Mouse (Mus musculus): ENCODE measurements at regions not wholly inside any gene's neighbourhood (a gene's known extent, or its start where the extent isn't known, plus 50 kb on each side); places are given as distances from the start of the nearest gene placed in this dataset.

GRCm38 (mm10) chr1:122607309-122607708, 1039.5 kb upstream of the Ddx18 start:
- H3K27ac ChIP-seq (ENCODE audit: low read depth, low read length), result no peak overlapping the region
- 57% methylated on average over 3 of the region's 3 CpGs for WGBS
- no peaks in the 10 kb centered on the region for H3K4me1 ChIP-seq (ENCODE audit: control insufficient read depth, insufficient read depth, low read length)
- no peaks in the 10 kb centered on the region for H3K27me3 ChIP-seq (ENCODE audit: control insufficient read depth, insufficient read depth, low read length)
- no peaks in the 10 kb centered on the region for H3K9me3 ChIP-seq (ENCODE audit: control insufficient read depth, low read length)
- DNase-seq (ENCODE audit: low spot score), result no peak
- no peak for ATAC-seq (ENCODE audit: insufficient read depth, low FRiP score, low TSS enrichment)
- H3K36me3 ChIP-seq (ENCODE audit: control insufficient read depth, insufficient read depth, low read length), result no peaks in the 10 kb centered on the region
- H3K9ac ChIP-seq (ENCODE audit: low read length), result no peak overlapping the region
- no peak overlapping the region for H3K4me2 ChIP-seq (ENCODE audit: low read depth)
- H3K4me3 ChIP-seq (ENCODE audit: low read depth, low read length), result no peak overlapping the region

GRCm38 (mm10) chr1:122575954-122576353, 1008.2 kb upstream of the Ddx18 start:
- Histone ChIP-seq H3K27me3 (ENCODE audit: control insufficient read depth, insufficient read depth, low read length) (no peaks in the 10 kb centered on the region), H3K4me3 (ENCODE audit: low read depth, low read length) (no peak overlapping the region), H3K27ac (ENCODE audit: low read depth, low read length) (no peak overlapping the region), H3K4me2 (ENCODE audit: low read depth) (no peak overlapping the region), H3K4me1 (ENCODE audit: control insufficient read depth, insufficient read depth, low read length) (no peaks in the 10 kb centered on the region), H3K36me3 (ENCODE audit: control insufficient read depth, insufficient read depth, low read length) (no peaks in the 10 kb centered on the region), H3K9me3 (ENCODE audit: control insufficient read depth, low read length) (no peaks in the 10 kb centered on the region), H3K9ac (ENCODE audit: low read length) (no peak overlapping the region)
- DNase-seq (ENCODE audit: low spot score) (no peak), ATAC-seq (ENCODE audit: insufficient read depth, low FRiP score, low TSS enrichment) (no peak)
- 65% methylated on average over 4 of the region's 4 CpGs for WGBS

DNA sequence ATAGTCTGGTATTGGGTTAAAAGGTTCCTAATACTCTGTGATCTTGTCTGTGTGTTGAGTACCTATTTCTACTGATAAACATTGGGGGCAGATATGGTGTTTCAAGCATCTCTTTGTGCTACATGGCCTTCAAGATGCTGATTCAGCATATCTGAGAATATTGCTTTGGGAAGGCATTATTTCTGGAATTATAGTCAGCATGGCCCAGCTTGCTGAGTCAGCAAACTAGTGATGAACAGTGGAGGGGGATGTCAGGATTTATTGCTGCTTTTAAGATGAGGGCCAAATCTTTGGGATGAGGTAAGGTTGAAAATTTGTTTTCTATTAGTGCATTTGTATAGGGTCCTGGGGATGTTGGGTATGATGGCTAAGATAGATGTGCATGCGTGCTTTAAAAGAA, 983.8 kb upstream of the Ddx18 start:
- no peak for DNase-seq (ENCODE audit: low spot score)
- no peak overlapping the region for H3K4me3 ChIP-seq (ENCODE audit: low read depth, low read length)
- H3K4me1 ChIP-seq (ENCODE audit: control insufficient read depth, insufficient read depth, low read length), result no peaks in the 10 kb centered on the region
- no peaks in the 10 kb centered on the region for H3K27me3 ChIP-seq (ENCODE audit: control insufficient read depth, insufficient read depth, low read length)
- 97% methylated on average over 1 of the region's 1 CpGs for WGBS
- no peak overlapping the region for H3K9ac ChIP-seq (ENCODE audit: low read length)
- no peaks in the 10 kb centered on the region for H3K36me3 ChIP-seq (ENCODE audit: control insufficient read depth, insufficient read depth, low read length)
- H3K9me3 ChIP-seq (ENCODE audit: control insufficient read depth, low read length), result no peaks in the 10 kb centered on the region
- no peak for ATAC-seq (ENCODE audit: insufficient read depth, low FRiP score, low TSS enrichment)
- no peak overlapping the region for H3K4me2 ChIP-seq (ENCODE audit: low read depth)
- no peak overlapping the region for H3K27ac ChIP-seq (ENCODE audit: low read depth, low read length)

DNA sequence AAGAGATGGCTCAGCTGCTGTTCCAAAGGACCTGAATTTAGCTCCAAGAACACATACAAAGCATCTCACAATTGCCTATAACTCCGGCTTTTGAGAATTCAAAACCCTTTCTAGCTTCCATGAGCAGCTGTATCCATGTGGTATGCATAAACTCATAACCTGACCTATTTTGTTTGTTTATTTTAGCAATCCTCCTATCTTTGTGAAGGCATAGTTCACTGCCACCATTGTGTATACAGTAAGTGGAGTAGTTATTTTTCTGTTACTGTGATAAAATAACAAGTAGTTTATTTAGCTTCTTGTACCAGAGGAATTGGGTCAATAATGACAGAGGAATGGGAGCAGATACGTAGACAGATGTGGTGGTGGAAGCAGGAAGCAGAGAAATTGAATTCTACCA, 941.8 kb upstream of the Ddx18 start:
- Histone ChIP-seq H3K9me3 (ENCODE audit: control insufficient read depth, low read length) (no peaks in the 10 kb centered on the region), H3K27ac (ENCODE audit: low read depth, low read length) (no peak overlapping the region), H3K9ac (ENCODE audit: low read length) (no peak overlapping the region), H3K36me3 (ENCODE audit: control insufficient read depth, insufficient read depth, low read length) (no peaks in the 10 kb centered on the region), H3K4me1 (ENCODE audit: control insufficient read depth, insufficient read depth, low read length) (no peaks in the 10 kb centered on the region), H3K4me3 (ENCODE audit: low read depth, low read length) (no peak overlapping the region), H3K4me2 (ENCODE audit: low read depth) (no peak overlapping the region), H3K27me3 (ENCODE audit: control insufficient read depth, insufficient read depth, low read length) (no peaks in the 10 kb centered on the region)
- DNase-seq (ENCODE audit: low spot score) (no peak), ATAC-seq (ENCODE audit: insufficient read depth, low FRiP score, low TSS enrichment) (no peak)
- 80% methylated on average over 2 of the region's 2 CpGs for WGBS

DNA sequence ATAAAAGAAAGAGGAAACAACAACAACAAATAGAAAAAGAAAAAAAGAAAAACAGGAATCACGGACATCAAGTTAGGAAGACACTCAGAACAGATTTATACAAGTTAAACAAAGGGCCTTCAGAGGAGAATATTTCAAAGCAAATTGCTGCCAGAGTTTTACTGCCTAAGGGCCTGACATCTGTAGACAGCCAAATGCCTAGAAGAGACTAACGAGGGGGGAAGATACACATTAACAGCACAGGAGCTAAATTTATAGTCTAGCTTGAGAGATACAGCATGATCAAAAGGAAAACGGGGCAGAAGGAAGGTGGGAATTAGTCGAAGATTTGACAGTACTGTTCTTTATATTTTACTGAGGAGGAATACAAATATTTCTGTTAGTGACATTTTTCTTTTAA, 933.9 kb upstream of the Ddx18 start:
- H3K4me2 ChIP-seq (ENCODE audit: low read depth), result no peak overlapping the region
- no peaks in the 10 kb centered on the region for H3K4me1 ChIP-seq (ENCODE audit: control insufficient read depth, insufficient read depth, low read length)
- ATAC-seq (ENCODE audit: insufficient read depth, low FRiP score, low TSS enrichment) (no peak), DNase-seq (ENCODE audit: low spot score) (no peak)
- 22% methylated on average over 4 of the region's 4 CpGs for WGBS
- H3K27ac ChIP-seq (ENCODE audit: low read depth, low read length), result no peak overlapping the region
- no peaks in the 10 kb centered on the region for H3K36me3 ChIP-seq (ENCODE audit: control insufficient read depth, insufficient read depth, low read length)
- H3K9me3 ChIP-seq (ENCODE audit: control insufficient read depth, low read length), result no peaks in the 10 kb centered on the region
- H3K27me3 ChIP-seq (ENCODE audit: control insufficient read depth, insufficient read depth, low read length), result no peaks in the 10 kb centered on the region
- no peak overlapping the region for H3K4me3 ChIP-seq (ENCODE audit: low read depth, low read length)
- H3K9ac ChIP-seq (ENCODE audit: low read length), result no peak overlapping the region

- no peaks in the 10 kb centered on the region for H3K4me1 ChIP-seq (ENCODE audit: control insufficient read depth, insufficient read depth, low read length)
- no peaks in the 10 kb centered on the region for H3K9me3 ChIP-seq (ENCODE audit: control insufficient read depth, low read length)
- H3K4me3 ChIP-seq (ENCODE audit: low read depth, low read length), result no peak overlapping the region
- no peaks in the 10 kb centered on the region for H3K27me3 ChIP-seq (ENCODE audit: control insufficient read depth, insufficient read depth, low read length)
- DNase-seq (ENCODE audit: low spot score) (peak; percentile 19), ATAC-seq (ENCODE audit: insufficient read depth, low FRiP score, low TSS enrichment) (no peak)
- 88% methylated on average over 1 of the region's 1 CpGs for WGBS
- no peak overlapping the region for H3K4me2 ChIP-seq (ENCODE audit: low read depth)
- no peaks in the 10 kb centered on the region for H3K36me3 ChIP-seq (ENCODE audit: control insufficient read depth, insufficient read depth, low read length)
- no peak overlapping the region for H3K27ac ChIP-seq (ENCODE audit: low read depth, low read length)
- no peak overlapping the region for H3K9ac ChIP-seq (ENCODE audit: low read length)
Measured at GRCm38 (mm10) chr1:122478003-122478402, 910.2 kb upstream of the Ddx18 start.

GRCm38 (mm10) chr1:122463931-122464330, 896.1 kb upstream of the Ddx18 start:
- ATAC-seq (ENCODE audit: insufficient read depth, low FRiP score, low TSS enrichment) (no peak), DNase-seq (ENCODE audit: low spot score) (no peak)
- no peaks in the 10 kb centered on the region for H3K9me3 ChIP-seq (ENCODE audit: control insufficient read depth, low read length)
- H3K4me3 ChIP-seq (ENCODE audit: low read depth, low read length), result no peak overlapping the region
- H3K27me3 ChIP-seq (ENCODE audit: control insufficient read depth, insufficient read depth, low read length), result no peaks in the 10 kb centered on the region
- H3K27ac ChIP-seq (ENCODE audit: low read depth, low read length), result no peak overlapping the region
- no peaks in the 10 kb centered on the region for H3K36me3 ChIP-seq (ENCODE audit: control insufficient read depth, insufficient read depth, low read length)
- no peaks in the 10 kb centered on the region for H3K4me1 ChIP-seq (ENCODE audit: control insufficient read depth, insufficient read depth, low read length)
- no peak overlapping the region for H3K9ac ChIP-seq (ENCODE audit: low read length)
- 72% methylated on average over 3 of the region's 3 CpGs for WGBS
- no peak overlapping the region for H3K4me2 ChIP-seq (ENCODE audit: low read depth)

- Histone ChIP-seq H3K9ac (ENCODE audit: low read length) (no peak overlapping the region), H3K4me2 (ENCODE audit: low read depth) (no peak overlapping the region), H3K27ac (ENCODE audit: low read depth, low read length) (no peak overlapping the region), H3K27me3 (ENCODE audit: control insufficient read depth, insufficient read depth, low read length) (no peaks in the 10 kb centered on the region), H3K4me3 (ENCODE audit: low read depth, low read length) (no peak overlapping the region), H3K9me3 (ENCODE audit: control insufficient read depth, low read length) (no peaks in the 10 kb centered on the region), H3K36me3 (ENCODE audit: control insufficient read depth, insufficient read depth, low read length) (no peaks in the 10 kb centered on the region), H3K4me1 (ENCODE audit: control insufficient read depth, insufficient read depth, low read length) (no peaks in the 10 kb centered on the region)
- 70% methylated on average over 2 of the region's 2 CpGs for WGBS
- DNase-seq (ENCODE audit: low spot score) (no peak), ATAC-seq (ENCODE audit: insufficient read depth, low FRiP score, low TSS enrichment) (no peak)
Measured at GRCm38 (mm10) chr1:122459056-122459455, 891.3 kb upstream of the Ddx18 start.

- DNase-seq (ENCODE audit: low spot score) (no peak), ATAC-seq (ENCODE audit: insufficient read depth, low FRiP score, low TSS enrichment) (peak; percentile 59)
- no peaks in the 10 kb centered on the region for H3K27me3 ChIP-seq (ENCODE audit: control insufficient read depth, insufficient read depth, low read length)
- no peak overlapping the region for H3K9ac ChIP-seq (ENCODE audit: low read length)
- H3K4me2 ChIP-seq (ENCODE audit: low read depth), result no peak overlapping the region
- H3K4me3 ChIP-seq (ENCODE audit: low read depth, low read length), result no peak overlapping the region
- 65% methylated on average over 4 of the region's 4 CpGs for whole genome bisulfite sequencing
- H3K36me3 ChIP-seq (ENCODE audit: control insufficient read depth, insufficient read depth, low read length), result no peaks in the 10 kb centered on the region
- no peaks in the 10 kb centered on the region for H3K9me3 ChIP-seq (ENCODE audit: control insufficient read depth, low read length)
- no peaks in the 10 kb centered on the region for H3K4me1 ChIP-seq (ENCODE audit: control insufficient read depth, insufficient read depth, low read length)
- no peak overlapping the region for H3K27ac ChIP-seq (ENCODE audit: low read depth, low read length)
Measured at GRCm38 (mm10) chr1:122454881-122455280, 887.1 kb upstream of the Ddx18 start.
